Mouse (Mus musculus): ENCODE data around the gene Coq8b.

Coq8b gene

GRCm38 (mm10) chr7:27307551-27307950, 74.7 kb downstream of the Coq8b start:
- no peak for DNase-seq (ENCODE audit: low read depth, low spot score)
